Mouse (Mus musculus): ENCODE data around the gene Gldc. TPM values are rescaled to one million over a fixed set of nuclear protein-coding genes. Genes with fewer than 3 reads are reported as not detected.
"Not testable (repeated sequence)": the region's sequence is repeated elsewhere in the genome, so short reads cannot be mapped to it uniquely, and the experiment has no call there.

Gene Gldc
- polyA plus RNA-seq (2015; fragmentation: Nextera tagmentation; extraction: Ambion mirVana), result 5.7 and 7.1 TPM in 2 replicates

- Histone ChIP-seq H3K27me3 (ENCODE audit: insufficient read depth, low read length) (peaks cover 5% of the 10 kb centered on the region; the same call in 1 of the 2 replicates), H3K36me3 (ENCODE audit: insufficient read depth, low read length) (no peaks in the 10 kb centered on the region), H3K4me1 (replicated peaks; ENCODE audit: insufficient read depth, low read length) (0 out of 2 replicates have a peak, but pooled peaks cover 6% of the 10 kb centered on the region), H3K9ac (ENCODE audit: low read depth, low read length) (peak within 1 kb of the TSS; percentile 61), H3K4me2 (ENCODE audit: low read length) (peak within 1 kb of the TSS; percentile 97), H3K27ac (no peak within 1 kb of the TSS), H3K9me3 (replicated peaks; ENCODE audit: low read length) (no peaks in the 10 kb centered on the region), H3K4me3 (replicated peaks; ENCODE audit: low read depth, low read length) (peak within 1 kb of the TSS; percentile 50)
- WGBS, result under 1% methylated on average over 48 of the region's 53 CpGs
- TF ChIP-seq CTCF (IDR thresholded peaks at IDR 0.05; ENCODE audit: low read depth), result no peak
- DNase-seq (ENCODE audit: low spot score) (peak; percentile 86), ATAC-seq (replicated peaks; ENCODE audit: low FRiP score, low read depth) (peak; percentile 87)
Observed at GRCm38 (mm10) chr19:30174919-30175571, at the start of gene Gldc. Gene Gldc, minus strand, starts transcription at chr19:30175429.

DNA sequence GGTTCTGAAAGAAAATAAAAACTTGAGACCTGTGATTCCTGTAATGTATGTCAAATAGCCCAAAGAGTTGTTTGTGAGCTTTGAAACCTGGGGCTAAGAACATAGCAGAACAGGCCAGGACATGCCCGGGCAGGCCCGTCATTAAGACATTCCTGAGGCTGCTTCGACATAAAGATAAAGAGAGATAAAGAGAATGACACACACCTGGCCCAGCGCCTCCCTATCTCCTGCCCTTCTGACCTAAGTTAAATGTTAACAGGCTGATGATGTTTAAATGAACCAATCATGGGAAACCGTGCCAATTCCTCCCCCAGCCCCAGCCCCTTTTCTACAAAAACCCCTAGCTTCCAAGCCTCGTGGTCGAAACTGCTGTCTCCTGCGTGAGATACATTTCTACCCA is 47.4 kb upstream of the Gldc start:
- not testable (repeated sequence) for H3K4me2 ChIP-seq (ENCODE audit: low read length); H3K27me3 ChIP-seq (ENCODE audit: insufficient read depth, low read length); H3K36me3 ChIP-seq (ENCODE audit: insufficient read depth, low read length); DNase-seq (ENCODE audit: low spot score); H3K27ac ChIP-seq; H3K9me3 ChIP-seq (replicated peaks; ENCODE audit: low read length); ATAC-seq (replicated peaks; ENCODE audit: low FRiP score, low read depth); H3K4me3 ChIP-seq (replicated peaks; ENCODE audit: low read depth, low read length); H3K4me1 ChIP-seq (replicated peaks; ENCODE audit: insufficient read depth, low read length); H3K9ac ChIP-seq (ENCODE audit: low read depth, low read length)
- WGBS, result 57% methylated on average over 8 of the region's 8 CpGs

- TF ChIP-seq CTCF (IDR thresholded peaks at IDR 0.05; ENCODE audit: low read depth), result peak; percentile 92
- ATAC-seq (replicated peaks; ENCODE audit: low FRiP score, low read depth) (no peak), DNase-seq (ENCODE audit: low spot score) (peak; percentile 68)
- H3K27ac ChIP-seq, result no peak overlapping the region
- H3K9me3 ChIP-seq (replicated peaks; ENCODE audit: low read length), result no peaks in the 10 kb centered on the region
- H3K36me3 ChIP-seq (ENCODE audit: insufficient read depth, low read length), result no peaks in the 10 kb centered on the region
- H3K4me2 ChIP-seq (ENCODE audit: low read length), result no peak overlapping the region
- H3K27me3 ChIP-seq (ENCODE audit: insufficient read depth, low read length), result no peaks in the 10 kb centered on the region
- H3K4me1 ChIP-seq (replicated peaks; ENCODE audit: insufficient read depth, low read length), result no peaks in the 10 kb centered on the region
- 25% methylated on average over 7 of the region's 7 CpGs for WGBS
- no peak overlapping the region for H3K4me3 ChIP-seq (replicated peaks; ENCODE audit: low read depth, low read length)
- no peak overlapping the region for H3K9ac ChIP-seq (ENCODE audit: low read depth, low read length)
Observed at GRCm38 (mm10) chr19:30217335-30217734, 42.1 kb upstream of the Gldc start.

GRCm38 (mm10) chr19:30216186-30216585 is 41.0 kb upstream of the Gldc start:
- DNase-seq (ENCODE audit: low spot score) (no peak), ATAC-seq (replicated peaks; ENCODE audit: low FRiP score, low read depth) (no peak)
- Histone ChIP-seq H3K4me2 (ENCODE audit: low read length) (no peak overlapping the region), H3K4me3 (replicated peaks; ENCODE audit: low read depth, low read length) (no peak overlapping the region), H3K4me1 (replicated peaks; ENCODE audit: insufficient read depth, low read length) (no peaks in the 10 kb centered on the region), H3K27me3 (ENCODE audit: insufficient read depth, low read length) (no peaks in the 10 kb centered on the region), H3K27ac (no peak overlapping the region), H3K9me3 (replicated peaks; ENCODE audit: low read length) (no peaks in the 10 kb centered on the region), H3K9ac (ENCODE audit: low read depth, low read length) (no peak overlapping the region), H3K36me3 (ENCODE audit: insufficient read depth, low read length) (no peaks in the 10 kb centered on the region)
- TF ChIP-seq CTCF (IDR thresholded peaks at IDR 0.05; ENCODE audit: low read depth), result no peak
- 79% methylated on average over 4 of the region's 4 CpGs for WGBS

- not testable (repeated sequence) for H3K4me2 ChIP-seq (ENCODE audit: low read length); H3K36me3 ChIP-seq (ENCODE audit: insufficient read depth, low read length); DNase-seq (ENCODE audit: low spot score); H3K4me3 ChIP-seq (replicated peaks; ENCODE audit: low read depth, low read length); H3K9ac ChIP-seq (ENCODE audit: low read depth, low read length); H3K9me3 ChIP-seq (replicated peaks; ENCODE audit: low read length); ATAC-seq (replicated peaks; ENCODE audit: low FRiP score, low read depth); H3K4me1 ChIP-seq (replicated peaks; ENCODE audit: insufficient read depth, low read length); H3K27ac ChIP-seq; H3K27me3 ChIP-seq (ENCODE audit: insufficient read depth, low read length)
- WGBS, result 62% methylated on average over 2 of the region's 2 CpGs
Observed at GRCm38 (mm10) chr19:30215736-30216135, 40.5 kb upstream of the Gldc start.

GRCm38 (mm10) chr19:30214026-30214425 is 38.8 kb upstream of the Gldc start:
- Histone ChIP-seq H3K9ac (ENCODE audit: low read depth, low read length) (no peak overlapping the region), H3K36me3 (ENCODE audit: insufficient read depth, low read length) (no peaks in the 10 kb centered on the region), H3K4me1 (replicated peaks; ENCODE audit: insufficient read depth, low read length) (no peaks in the 10 kb centered on the region), H3K27ac (no peak overlapping the region), H3K9me3 (replicated peaks; ENCODE audit: low read length) (no peaks in the 10 kb centered on the region), H3K27me3 (ENCODE audit: insufficient read depth, low read length) (no peaks in the 10 kb centered on the region), H3K4me3 (replicated peaks; ENCODE audit: low read depth, low read length) (no peak overlapping the region), H3K4me2 (ENCODE audit: low read length) (no peak overlapping the region)
- no peak for DNase-seq (ENCODE audit: low spot score)
- WGBS, result 21% methylated on average over 2 of the region's 2 CpGs
- ATAC-seq (replicated peaks; ENCODE audit: low FRiP score, low read depth), result no peak
- no peak for TF ChIP-seq CTCF (IDR thresholded peaks at IDR 0.05; ENCODE audit: low read depth)

DNA sequence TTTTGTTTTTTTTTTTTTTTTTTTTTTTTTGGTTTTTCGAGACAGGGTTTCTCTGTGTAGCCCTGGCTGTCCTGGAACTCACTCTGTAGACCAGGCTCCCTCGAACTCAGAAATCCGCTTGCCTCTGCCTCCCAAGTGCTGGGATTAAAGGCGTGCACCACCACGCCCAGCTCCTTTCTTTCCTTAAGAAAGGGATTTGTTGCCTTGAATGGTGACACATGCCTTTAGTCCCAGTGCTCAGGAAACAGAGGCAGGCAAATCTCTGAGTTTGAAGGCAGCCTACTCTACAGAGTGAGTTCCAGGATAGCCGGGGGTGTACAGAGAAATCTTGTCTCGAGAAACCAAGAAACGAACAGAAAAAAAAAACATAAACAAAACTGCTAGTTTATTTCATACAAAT is 33.8 kb upstream of the Gldc start:
- not testable (repeated sequence) for H3K4me2 ChIP-seq (ENCODE audit: low read length); ATAC-seq (replicated peaks; ENCODE audit: low FRiP score, low read depth); H3K27me3 ChIP-seq (ENCODE audit: insufficient read depth, low read length); H3K27ac ChIP-seq; H3K9ac ChIP-seq (ENCODE audit: low read depth, low read length); H3K4me3 ChIP-seq (replicated peaks; ENCODE audit: low read depth, low read length); H3K4me1 ChIP-seq (replicated peaks; ENCODE audit: insufficient read depth, low read length); H3K9me3 ChIP-seq (replicated peaks; ENCODE audit: low read length); H3K36me3 ChIP-seq (ENCODE audit: insufficient read depth, low read length); DNase-seq (ENCODE audit: low spot score)
- 90% methylated on average over 8 of the region's 8 CpGs for WGBS
